Mouse (Mus musculus): ENCODE measurements at regions not wholly inside any gene's neighbourhood (a gene's known extent, or its start where the extent isn't known, plus 50 kb on each side); places are given as distances from the start of the nearest gene placed in this dataset.
A peak's percentile ranks its signal among the peaks of the same experiment; 100 is the strongest.

GRCm38 (mm10) chr10:45892464-45892863 is 314.8 kb downstream of the Hace1 start:
- WGBS: 35% methylated on average over 2 of the region's 2 CpGs
- ATAC-seq (ENCODE audit: low FRiP score): no peak
- H3K9ac ChIP-seq: no peak overlapping the region

GRCm38 (mm10) chr10:45893894-45894831 is 316.5 kb downstream of the Hace1 start:
- Histone ChIP-seq H3K4me3 (replicated peaks; ENCODE audit: low read length) (no peak overlapping the region), H3K4me2 (replicated peaks) (no peak overlapping the region), H3K27ac (no peak overlapping the region), H3K4me1 (replicated peaks; ENCODE audit: control insufficient read depth, insufficient read depth, low read length) (0 out of 2 replicates have a peak, but pooled peaks cover 9% of the 10 kb centered on the region), H3K9ac (no peak overlapping the region), H3K36me3 (replicated peaks; ENCODE audit: control insufficient read depth, insufficient read depth) (no peaks in the 10 kb centered on the region), H3K9me3 (ENCODE audit: control insufficient read depth, low read length) (no peaks in the 10 kb centered on the region), H3K27me3 (ENCODE audit: control insufficient read depth, insufficient read depth, low read length) (no peaks in the 10 kb centered on the region)
- 72% methylated on average over 2 of the region's 2 CpGs for WGBS
- DNase-seq (ENCODE audit: low spot score): no peak
- ATAC-seq (ENCODE audit: low FRiP score): no peak

More at GRCm38 (mm10) chr10:45892464-45892863, 314.8 kb downstream of the Hace1 start:
- DNase-seq (ENCODE audit: low spot score): no peak
- Histone ChIP-seq H3K27ac (no peak overlapping the region), H3K4me2 (replicated peaks) (no peak overlapping the region), H3K27me3 (ENCODE audit: control insufficient read depth, insufficient read depth, low read length) (no peaks in the 10 kb centered on the region), H3K4me3 (replicated peaks; ENCODE audit: low read length) (no peak overlapping the region), H3K9me3 (ENCODE audit: control insufficient read depth, low read length) (no peaks in the 10 kb centered on the region), H3K4me1 (replicated peaks; ENCODE audit: control insufficient read depth, insufficient read depth, low read length) (0 out of 2 replicates have a peak, but pooled peaks cover 9% of the 10 kb centered on the region), H3K36me3 (replicated peaks; ENCODE audit: control insufficient read depth, insufficient read depth) (no peaks in the 10 kb centered on the region)

GRCm38 (mm10) chr10:45916928-45917327 is 339.3 kb downstream of the Hace1 start:
- Histone ChIP-seq H3K27ac (no peak overlapping the region), H3K9me3 (ENCODE audit: control insufficient read depth, low read length) (no peaks in the 10 kb centered on the region; the same call in 1 of the 2 replicates), H3K4me1 (replicated peaks; ENCODE audit: control insufficient read depth, insufficient read depth, low read length) (no peaks in the 10 kb centered on the region), H3K27me3 (ENCODE audit: control insufficient read depth, insufficient read depth, low read length) (no peaks in the 10 kb centered on the region), H3K36me3 (replicated peaks; ENCODE audit: control insufficient read depth, insufficient read depth) (no peaks in the 10 kb centered on the region), H3K4me2 (replicated peaks) (no peak overlapping the region), H3K9ac (no peak overlapping the region), H3K4me3 (replicated peaks; ENCODE audit: low read length) (no peak overlapping the region)
- WGBS: 21% methylated on average over 3 of the region's 3 CpGs
- peak; percentile 76 for DNase-seq (ENCODE audit: low spot score)
- no peak for ATAC-seq (ENCODE audit: low FRiP score)

- H3K27ac ChIP-seq: no peak overlapping the region
- no peaks in the 10 kb centered on the region for H3K4me1 ChIP-seq (replicated peaks; ENCODE audit: control insufficient read depth, insufficient read depth, low read length)
- no peak overlapping the region for H3K4me3 ChIP-seq (replicated peaks; ENCODE audit: low read length)
- no peaks in the 10 kb centered on the region for H3K36me3 ChIP-seq (replicated peaks; ENCODE audit: control insufficient read depth, insufficient read depth)
- H3K4me2 ChIP-seq (replicated peaks): no peak overlapping the region
- H3K9ac ChIP-seq: no peak overlapping the region
- H3K27me3 ChIP-seq (ENCODE audit: control insufficient read depth, insufficient read depth, low read length): no peaks in the 10 kb centered on the region
- ATAC-seq (ENCODE audit: low FRiP score): no peak
- H3K9me3 ChIP-seq (ENCODE audit: control insufficient read depth, low read length): no peaks in the 10 kb centered on the region
- no peak for DNase-seq (ENCODE audit: low spot score)
- WGBS: 18% methylated on average over 1 of the region's 1 CpGs
Observed at GRCm38 (mm10) chr10:45925746-45926145, 348.1 kb downstream of the Hace1 start.

GRCm38 (mm10) chr10:45933631-45934310 is 356.1 kb downstream of the Hace1 start:
- 90% methylated on average over 4 of the region's 4 CpGs for whole genome bisulfite sequencing
- Histone ChIP-seq H3K9me3 (ENCODE audit: control insufficient read depth, low read length) (no peaks in the 10 kb centered on the region), H3K27me3 (ENCODE audit: control insufficient read depth, insufficient read depth, low read length) (no peaks in the 10 kb centered on the region), H3K4me1 (replicated peaks; ENCODE audit: control insufficient read depth, insufficient read depth, low read length) (no peaks in the 10 kb centered on the region), H3K4me3 (replicated peaks; ENCODE audit: low read length) (no peak overlapping the region), H3K36me3 (replicated peaks; ENCODE audit: control insufficient read depth, insufficient read depth) (no peaks in the 10 kb centered on the region), H3K4me2 (replicated peaks) (no peak overlapping the region), H3K9ac (no peak overlapping the region), H3K27ac (no peak overlapping the region)
- DNase-seq (ENCODE audit: low spot score): no peak
- no peak for ATAC-seq (ENCODE audit: low FRiP score)

- no peak for ATAC-seq (ENCODE audit: low FRiP score)
- no peak for DNase-seq (ENCODE audit: low spot score)
- H3K4me1 ChIP-seq (replicated peaks; ENCODE audit: control insufficient read depth, insufficient read depth, low read length): no peaks in the 10 kb centered on the region
- H3K9ac ChIP-seq: no peak overlapping the region
- H3K27ac ChIP-seq: no peak overlapping the region
- no peak overlapping the region for H3K4me2 ChIP-seq (replicated peaks)
- H3K27me3 ChIP-seq (ENCODE audit: control insufficient read depth, insufficient read depth, low read length): no peaks in the 10 kb centered on the region
- no peak overlapping the region for H3K4me3 ChIP-seq (replicated peaks; ENCODE audit: low read length)
- H3K36me3 ChIP-seq (replicated peaks; ENCODE audit: control insufficient read depth, insufficient read depth): no peaks in the 10 kb centered on the region
- no peaks in the 10 kb centered on the region for H3K9me3 ChIP-seq (ENCODE audit: control insufficient read depth, low read length)
Observed at GRCm38 (mm10) chr10:45957686-45958085, 380.1 kb downstream of the Hace1 start.

- Histone ChIP-seq H3K4me2 (replicated peaks) (no peak overlapping the region), H3K9me3 (ENCODE audit: control insufficient read depth, low read length) (no peaks in the 10 kb centered on the region), H3K27me3 (ENCODE audit: control insufficient read depth, insufficient read depth, low read length) (no peaks in the 10 kb centered on the region), H3K9ac (no peak overlapping the region), H3K36me3 (replicated peaks; ENCODE audit: control insufficient read depth, insufficient read depth) (no peaks in the 10 kb centered on the region), H3K4me3 (replicated peaks; ENCODE audit: low read length) (no peak overlapping the region), H3K4me1 (replicated peaks; ENCODE audit: control insufficient read depth, insufficient read depth, low read length) (no peaks in the 10 kb centered on the region), H3K27ac (no peak overlapping the region)
- WGBS: 57% methylated on average over 1 of the region's 1 CpGs
- DNase-seq (ENCODE audit: low spot score) (no peak), ATAC-seq (ENCODE audit: low FRiP score) (no peak)
Observed at GRCm38 (mm10) chr10:45972240-45972639, 394.6 kb downstream of the Hace1 start.

GRCm38 (mm10) chr10:45982731-45983274 is 405.2 kb downstream of the Hace1 start:
- no peak for DNase-seq (ENCODE audit: low spot score)
- ATAC-seq (ENCODE audit: low FRiP score): no peak
- no peak overlapping the region for H3K27ac ChIP-seq
- 58% methylated on average over 4 of the region's 4 CpGs for WGBS
- no peak overlapping the region for H3K9ac ChIP-seq
- no peaks in the 10 kb centered on the region for H3K9me3 ChIP-seq (ENCODE audit: control insufficient read depth, low read length)
- H3K36me3 ChIP-seq (replicated peaks; ENCODE audit: control insufficient read depth, insufficient read depth): no peaks in the 10 kb centered on the region
- no peak overlapping the region for H3K4me3 ChIP-seq (replicated peaks; ENCODE audit: low read length)
- no peaks in the 10 kb centered on the region for H3K4me1 ChIP-seq (replicated peaks; ENCODE audit: control insufficient read depth, insufficient read depth, low read length)
- no peaks in the 10 kb centered on the region for H3K27me3 ChIP-seq (ENCODE audit: control insufficient read depth, insufficient read depth, low read length)
- no peak overlapping the region for H3K4me2 ChIP-seq (replicated peaks)

GRCm38 (mm10) chr10:45983671-45984335 is 406.2 kb downstream of the Hace1 start:
- Histone ChIP-seq H3K4me1 (replicated peaks; ENCODE audit: control insufficient read depth, insufficient read depth, low read length) (no peaks in the 10 kb centered on the region), H3K4me3 (replicated peaks; ENCODE audit: low read length) (no peak overlapping the region), H3K36me3 (replicated peaks; ENCODE audit: control insufficient read depth, insufficient read depth) (no peaks in the 10 kb centered on the region), H3K27ac (no peak overlapping the region), H3K4me2 (replicated peaks) (no peak overlapping the region), H3K27me3 (ENCODE audit: control insufficient read depth, insufficient read depth, low read length) (no peaks in the 10 kb centered on the region), H3K9me3 (ENCODE audit: control insufficient read depth, low read length) (no peaks in the 10 kb centered on the region), H3K9ac (no peak overlapping the region)
- 80% methylated on average over 6 of the region's 6 CpGs for WGBS
- DNase-seq (ENCODE audit: low spot score): no peak
- no peak for ATAC-seq (ENCODE audit: low FRiP score)
